Mouse (Mus musculus) A20 (cell line): ENCODE data around the gene 4930548H24Rik.
"Not testable (repeated sequence)": the region's sequence is repeated elsewhere in the genome, so short reads cannot be mapped to it uniquely, and the experiment has no call there.

Experiments used
- DNase-seq: peaks from one replicate; pipeline ENCODE4 v3.0.0-alpha.2; 2011; ENCODE audit warnings: low read depth, low spot score

The 4930548H24Rik gene

GRCm38 (mm10) chr5:31485440-31485839 lies at the start of gene 4930548H24Rik:
Gene 4930548H24Rik (plus strand): TSS chr5:31485740.
- no peak for DNase-seq

GRCm38 (mm10) chr5:31451336-31451735 lies 34.2 kb upstream of the 4930548H24Rik start:
- peak; percentile 11 for DNase-seq

GRCm38 (mm10) chr5:31451878-31452561 lies 33.5 kb upstream of the 4930548H24Rik start, which contains the start of gene Zfp512:
Gene Zfp512 (plus strand): TSS chr5:31452431.
- peak; percentile 98 for DNase-seq

- DNase-seq: no peak
Observed at GRCm38 (mm10) chr5:31452562-31452878, 33.0 kb upstream of the 4930548H24Rik start.

DNA sequence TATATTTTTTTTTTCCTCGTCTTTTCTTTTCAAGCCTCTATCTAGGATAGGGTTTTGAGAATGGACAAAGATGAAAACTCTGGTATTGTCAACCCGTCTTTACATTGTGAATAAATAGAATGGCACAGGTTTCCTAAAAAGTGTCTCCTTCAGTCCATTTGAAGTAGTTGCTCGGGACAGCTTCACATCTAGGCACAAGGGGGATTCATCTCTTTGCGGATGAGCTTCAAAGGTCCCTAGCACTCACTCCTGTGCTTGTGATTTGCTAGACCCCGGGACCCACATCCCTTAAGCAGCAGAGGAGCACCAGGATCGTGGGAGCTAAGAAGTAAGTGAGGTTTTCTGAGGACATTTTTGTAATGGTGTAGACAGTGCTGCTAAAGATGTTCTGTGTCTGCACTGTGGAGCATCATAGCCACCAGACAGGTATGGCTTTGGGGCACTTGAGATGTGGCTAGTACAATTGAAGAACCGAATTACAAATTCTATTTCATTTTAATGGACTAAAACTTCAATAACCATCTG lies 32.6 kb upstream of the 4930548H24Rik start:
- DNase-seq: peak; percentile 40

GRCm38 (mm10) chr5:31467798-31468197 lies 17.7 kb upstream of the 4930548H24Rik start:
- DNase-seq: peak; percentile 40

GRCm38 (mm10) chr5:31469711-31470110 lies 15.8 kb upstream of the 4930548H24Rik start:
- DNase-seq: no peak

DNA sequence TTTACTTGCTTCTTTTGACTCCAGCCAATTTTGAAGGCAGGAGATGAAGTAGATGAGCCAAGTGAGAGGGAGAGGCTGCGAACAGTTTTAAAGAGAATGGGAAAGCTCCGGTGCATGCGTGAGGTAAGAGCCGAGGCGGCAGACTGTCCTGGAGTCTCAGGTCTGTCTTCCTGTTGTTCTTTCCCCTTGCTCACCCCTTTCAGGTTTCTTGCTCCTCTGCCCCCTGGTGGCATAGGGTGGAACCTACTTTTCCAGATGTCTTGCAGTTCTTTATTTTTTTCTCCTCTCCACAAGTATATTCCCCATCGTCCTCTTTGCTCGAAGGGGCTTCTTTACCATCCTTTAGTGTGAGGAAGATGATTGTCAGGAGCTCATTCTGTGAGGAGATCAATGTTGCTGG lies 15.2 kb upstream of the 4930548H24Rik start:
- DNase-seq: peak; percentile 55

DNA sequence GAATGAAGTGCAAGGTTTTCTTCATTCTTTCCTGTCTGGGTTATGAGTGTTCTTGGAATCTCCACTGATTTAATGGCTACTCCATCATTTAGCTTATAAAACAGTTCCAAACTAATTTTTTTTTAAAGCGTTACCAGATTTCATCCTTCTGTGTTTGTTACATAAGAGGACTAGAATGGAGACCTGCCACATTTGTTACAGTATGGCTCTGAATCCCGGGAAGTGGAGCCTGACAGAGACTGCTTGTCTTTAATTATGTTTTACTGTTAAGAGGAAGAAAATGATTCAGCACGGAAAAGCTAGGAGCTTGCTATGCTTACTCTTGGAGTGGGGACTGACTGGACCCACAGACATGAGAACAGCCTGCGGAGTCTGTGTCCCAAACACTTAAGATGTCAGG lies 5.0 kb upstream of the 4930548H24Rik start:
- no peak for DNase-seq

DNA sequence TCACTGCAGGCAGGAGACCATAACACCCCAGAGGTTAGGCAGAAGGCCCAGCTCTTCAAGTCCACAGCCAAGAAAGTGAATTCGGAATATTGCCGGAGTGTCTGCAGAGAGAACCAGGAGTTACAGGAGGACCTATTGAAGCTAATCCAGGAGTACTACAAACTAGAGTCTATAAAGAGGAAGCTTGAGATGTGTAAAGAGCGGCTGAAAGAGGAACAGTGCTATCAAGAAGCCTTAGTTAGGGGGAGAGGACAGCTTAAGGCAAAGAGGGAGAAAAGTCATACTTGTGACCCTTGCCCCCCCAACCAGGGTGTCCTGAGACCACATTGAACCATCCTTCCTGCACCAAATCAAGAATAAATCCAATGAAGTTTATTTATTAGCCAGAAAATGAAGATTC lies 2.3 kb downstream of the 4930548H24Rik start:
- peak; percentile 47 for DNase-seq

GRCm38 (mm10) chr5:31489116-31489769 lies 3.7 kb downstream of the 4930548H24Rik start:
- no peak for DNase-seq

- no peak for DNase-seq
Observed at GRCm38 (mm10) chr5:31492031-31492430, 6.5 kb downstream of the 4930548H24Rik start.

DNA sequence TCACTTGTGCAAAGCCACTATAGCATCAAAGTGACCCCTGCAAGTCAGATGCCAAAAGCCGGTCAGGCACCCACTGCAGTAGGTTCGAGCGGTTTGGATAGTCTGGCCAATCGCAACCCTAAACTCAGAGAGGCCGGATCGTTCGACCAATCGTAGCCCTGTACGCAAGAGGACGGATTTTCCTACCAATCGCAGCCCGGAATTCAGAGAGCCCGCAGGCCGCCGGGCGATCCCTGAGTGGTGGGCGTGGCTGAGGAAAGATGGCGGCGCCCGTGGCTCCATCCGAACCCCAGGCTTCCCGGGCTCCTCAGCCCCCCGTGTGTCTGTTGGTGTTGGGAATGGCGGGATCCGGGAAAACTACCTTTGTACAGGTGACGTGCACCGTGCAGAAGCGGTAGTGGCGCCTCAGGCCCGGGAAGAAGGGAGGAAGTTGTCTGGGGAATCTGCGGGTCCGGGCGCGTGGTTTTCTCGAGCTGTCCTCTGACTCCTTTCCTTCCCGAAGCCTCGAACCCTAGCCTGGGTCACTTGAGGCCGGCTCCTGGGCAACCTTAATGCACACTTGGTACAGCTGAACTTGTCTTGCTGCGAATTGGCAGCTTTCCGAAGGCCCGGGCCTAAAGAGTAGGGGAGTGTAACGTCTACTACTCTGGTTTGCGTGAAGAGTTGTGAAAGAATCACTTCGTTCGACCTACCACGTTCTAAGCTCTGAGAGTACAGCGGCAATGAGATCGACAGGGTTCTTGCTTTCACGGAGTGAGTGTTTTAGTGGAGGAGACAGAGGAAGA lies 9.2 kb downstream of the 4930548H24Rik start, which contains the start of gene Gpn1:
Gpn1 (plus strand) TSS at position 229 of the 785 bp plus-strand sequence.
- peak; percentile 92 for DNase-seq

- no peak for DNase-seq
Observed at GRCm38 (mm10) chr5:31504843-31505242, 19.3 kb downstream of the 4930548H24Rik start.

DNA sequence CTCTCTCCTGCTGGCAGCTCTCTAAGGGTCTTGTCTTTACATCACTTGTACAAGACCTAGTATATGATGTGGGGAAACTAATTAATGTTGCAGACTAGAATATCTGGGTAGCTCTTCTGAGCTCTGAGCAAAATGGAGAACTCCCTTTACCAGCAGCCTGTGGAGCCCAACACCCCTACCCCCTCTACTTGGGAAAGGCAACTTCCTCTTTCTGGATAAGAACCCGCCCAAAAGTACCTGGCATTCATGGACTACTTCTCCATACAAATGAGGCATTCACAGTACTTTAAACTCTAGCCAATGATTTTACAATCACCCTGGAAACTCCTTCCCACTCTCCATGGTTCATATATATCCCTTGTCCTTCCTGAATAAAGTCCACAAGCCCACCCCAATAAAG lies 26.9 kb downstream of the 4930548H24Rik start:
- DNase-seq: peak; percentile 7

GRCm38 (mm10) chr5:31520556-31520955 lies 35.0 kb downstream of the 4930548H24Rik start:
- no peak for DNase-seq

DNA sequence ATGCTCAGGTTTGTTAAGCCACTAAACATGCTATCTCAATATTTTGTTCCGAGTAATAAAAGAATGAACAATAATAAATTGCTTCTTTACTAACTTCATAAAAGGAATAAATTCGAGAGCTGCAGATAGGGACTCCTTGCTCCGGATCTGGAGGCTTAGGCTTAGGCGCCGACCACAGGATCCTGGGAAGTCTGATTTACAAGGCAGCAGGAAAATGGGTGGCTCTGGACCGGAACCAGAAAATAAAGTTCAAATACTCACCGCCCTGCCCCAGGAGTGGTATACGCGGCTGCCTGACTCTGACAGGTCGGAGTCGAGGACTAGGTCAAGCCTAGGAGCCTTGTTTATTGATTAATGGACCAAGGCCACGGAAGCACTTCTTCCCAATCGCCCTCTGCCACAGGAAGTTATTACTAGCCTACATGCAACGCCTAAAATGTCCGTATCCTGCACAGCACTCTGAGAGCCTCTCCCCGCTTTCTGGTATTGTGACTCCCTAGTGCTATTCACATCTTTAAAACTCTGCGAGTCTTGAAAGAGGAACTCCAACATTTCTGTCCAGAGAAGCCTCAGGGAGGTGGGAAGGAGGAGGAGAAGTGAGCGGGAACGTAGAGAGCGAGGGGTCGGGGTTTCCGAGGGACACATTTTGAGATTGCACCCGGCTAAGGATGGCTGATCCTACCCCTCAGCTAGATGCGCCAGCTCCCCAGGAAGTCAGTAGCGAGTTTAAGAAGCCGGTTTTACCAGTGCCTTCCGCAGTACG lies 41.0 kb downstream of the 4930548H24Rik start, which contains the start of gene Slc4a1ap:
Slc4a1ap (plus strand) TSS at position 642 of the 763 bp plus-strand sequence.
- DNase-seq: peak; percentile 92

- no peak for DNase-seq
Observed at GRCm38 (mm10) chr5:31527117-31527680, 41.7 kb downstream of the 4930548H24Rik start.

GRCm38 (mm10) chr5:31527707-31528106 lies 42.2 kb downstream of the 4930548H24Rik start, which contains the start of gene Supt7l:
Gene Supt7l (minus strand): TSS chr5:31527807.
- DNase-seq: not testable (repeated sequence)

- DNase-seq: peak; percentile 58
Observed at GRCm38 (mm10) chr5:31528560-31528959, 43.0 kb downstream of the 4930548H24Rik start.

DNA sequence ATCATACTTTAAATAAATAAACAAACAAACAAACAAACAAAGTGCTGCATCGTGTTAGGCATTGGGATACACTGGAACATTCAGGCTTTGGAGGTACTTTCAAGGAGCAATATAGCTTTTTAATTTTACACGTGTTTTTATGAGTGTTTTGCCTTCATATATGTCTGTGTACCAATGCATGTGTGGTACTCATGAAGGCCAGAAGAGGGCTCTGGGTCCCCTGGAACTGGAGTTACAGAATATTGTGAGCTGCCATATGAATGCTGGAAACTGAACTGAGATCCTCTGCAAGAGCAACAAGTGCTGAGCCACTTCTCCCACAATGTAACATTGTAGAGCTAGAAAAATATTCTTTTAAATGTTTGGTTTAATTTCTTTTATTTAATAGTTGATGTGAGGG lies 49.7 kb downstream of the 4930548H24Rik start:
- peak; percentile 19 for DNase-seq
